Mouse (Mus musculus): ENCODE data around the gene Tph1. TPM values are rescaled to one million over a fixed set of nuclear protein-coding genes. Genes with fewer than 3 reads are reported as not detected.

The Tph1 gene
- polyA plus RNA-seq (2012; rRNA removed) = 0.25 and 0.34 TPM in 2 replicates

GRCm38 (mm10) chr7:46672160-46672672 lies at the start of gene Tph1:
Gene Tph1, minus strand, starts transcription at chr7:46672537.

GRCm38 (mm10) chr7:46715600-46715999 lies 43.3 kb upstream of the Tph1 start, which contains the start of gene Saa3:
Gene Saa3, minus strand, starts transcription at chr7:46715700.

GRCm38 (mm10) chr7:46710390-46710844 lies 38.1 kb upstream of the Tph1 start, which contains the start of gene Saal1:
Gene Saal1, minus strand, starts transcription at chr7:46710680.

GRCm38 (mm10) chr7:46639692-46640031 lies 32.7 kb downstream of the Tph1 start, which contains the start of gene Sergef:
Gene Sergef, minus strand, starts transcription at chr7:46639807.

Other genes starting within 250 kb of the Tph1 start
- 14.5 and 17.1 TPM in 2 replicates for gene Sergef, start 32.7 kb downstream of the Tph1 start, polyA plus RNA-seq (2012; rRNA removed)
- gene Saal1, start 38.1 kb upstream of the Tph1 start, polyA plus RNA-seq (2012; rRNA removed) = 24.6 and 25.0 TPM in 2 replicates
- gene Saa3, start 43.2 kb upstream of the Tph1 start, polyA plus RNA-seq (2012; rRNA removed) = 0.28 and 0.31 TPM in 2 replicates
- gene Saa4, start 60.1 kb upstream of the Tph1 start, polyA plus RNA-seq (2012; rRNA removed) = 0.26 and 0.42 TPM in 2 replicates
- gene Saa1, start 70.4 kb upstream of the Tph1 start, polyA plus RNA-seq (2012; rRNA removed) = 0.28 and 1.0 TPM in 2 replicates
- 0.58 TPM in 1 of 2 replicates, not detected in the other for gene Saa2, start 79.3 kb upstream of the Tph1 start, polyA plus RNA-seq (2012; rRNA removed)
- 28.9 and 42.9 TPM in 2 replicates for gene Hps5, start 123.5 kb upstream of the Tph1 start, polyA plus RNA-seq (2012; rRNA removed)
- gene Gtf2h1, start 123.6 kb upstream of the Tph1 start, polyA plus RNA-seq (2012; rRNA removed) = 32.4 and 40.5 TPM in 2 replicates
- gene Ldha, start 168.9 kb upstream of the Tph1 start, polyA plus RNA-seq (2012; rRNA removed) = 626 and 776 TPM in 2 replicates
- gene Ldhc, start 188.7 kb upstream of the Tph1 start, polyA plus RNA-seq (2012; rRNA removed) = 0.05 and 0.07 TPM in 2 replicates
- gene Tsg101, start 247.4 kb upstream of the Tph1 start, polyA plus RNA-seq (2012; rRNA removed) = 104 and 163 TPM in 2 replicates